Mouse (Mus musculus): Measurements from ENCODE around the gene Npr2.

The Npr2 gene

GRCm38 (mm10) chr4:43672070-43672469 lies 40.3 kb downstream of the Npr2 start:
- DNase-seq: peak; percentile 92 to 95

- no peak for DNase-seq
Observed at GRCm38 (mm10) chr4:43673703-43674102, 42.0 kb downstream of the Npr2 start.

DNA sequence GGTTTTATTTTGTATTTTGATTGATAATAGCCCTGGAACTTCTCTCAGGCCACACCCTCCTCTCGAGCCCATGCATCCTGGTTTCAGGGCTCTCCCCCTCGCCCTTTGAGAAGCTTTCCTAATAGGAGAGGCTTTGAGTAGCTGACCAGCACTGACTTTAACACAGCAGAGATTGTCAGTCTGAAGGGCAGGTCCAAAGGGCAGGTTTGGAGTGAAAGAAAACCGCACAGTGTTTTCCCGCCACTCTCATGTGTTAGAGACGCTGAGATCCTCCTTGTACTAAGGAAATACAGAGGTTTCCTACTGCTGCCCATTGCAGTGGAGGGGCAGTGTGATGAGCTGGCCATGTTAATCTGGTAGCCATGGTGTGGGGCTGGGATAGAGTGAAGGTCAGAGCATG lies 43.2 kb downstream of the Npr2 start:
- no peak for DNase-seq

GRCm38 (mm10) chr4:43675608-43676007 lies 43.9 kb downstream of the Npr2 start:
- DNase-seq: no peak

- DNase-seq: peak in 1 of 2 experiments; percentile 27
Observed at GRCm38 (mm10) chr4:43678541-43678940, 46.8 kb downstream of the Npr2 start.

- peak in 1 of 2 experiments; percentile 20 for DNase-seq
Observed at GRCm38 (mm10) chr4:43679416-43680043, 47.8 kb downstream of the Npr2 start.

DNA sequence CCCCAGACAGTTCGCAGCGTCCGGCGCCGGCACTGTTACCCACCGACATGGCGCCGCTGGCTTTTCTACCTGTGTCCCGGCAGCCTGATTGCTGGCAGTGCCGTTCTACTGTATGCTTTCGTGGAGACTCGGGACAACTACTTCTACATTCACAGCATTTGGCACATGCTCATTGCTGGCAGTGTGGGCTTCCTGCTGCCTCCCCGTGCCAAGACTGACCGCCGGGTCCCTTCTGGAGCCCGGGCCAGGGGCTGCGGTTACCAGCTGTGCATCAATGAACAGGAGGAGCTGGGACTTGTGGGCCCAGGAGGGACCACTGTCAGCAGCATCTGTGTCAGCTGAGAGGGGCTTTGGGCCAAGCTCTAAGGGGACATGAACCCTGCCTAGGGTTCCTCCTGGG lies 58.3 kb downstream of the Npr2 start:
- no peak for DNase-seq

DNA sequence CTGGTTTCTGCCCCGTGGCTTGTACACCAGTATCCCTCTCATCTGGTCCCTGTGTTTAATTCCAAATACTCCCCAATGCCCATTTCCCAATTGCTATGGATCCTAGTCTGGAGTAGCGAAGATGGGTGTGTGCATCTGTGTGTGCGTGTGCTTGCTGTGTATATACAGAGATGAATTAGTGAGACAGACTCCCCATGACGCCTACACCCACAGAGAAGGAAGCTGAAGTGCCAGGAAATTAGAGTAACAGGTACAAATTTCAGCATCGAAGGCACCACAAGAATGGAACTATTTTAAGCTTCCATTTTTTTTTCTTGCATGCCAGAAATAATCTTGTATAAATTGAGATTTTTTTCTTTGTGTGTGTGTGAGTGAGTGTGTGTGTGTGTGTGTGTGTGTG lies 59.3 kb downstream of the Npr2 start:
- DNase-seq: no peak

- DNase-seq: peak; percentile 27 to 49
Observed at GRCm38 (mm10) chr4:43693806-43694241, 62.1 kb downstream of the Npr2 start.

- DNase-seq: no peak
Observed at GRCm38 (mm10) chr4:43694439-43695248, 62.9 kb downstream of the Npr2 start.

DNA sequence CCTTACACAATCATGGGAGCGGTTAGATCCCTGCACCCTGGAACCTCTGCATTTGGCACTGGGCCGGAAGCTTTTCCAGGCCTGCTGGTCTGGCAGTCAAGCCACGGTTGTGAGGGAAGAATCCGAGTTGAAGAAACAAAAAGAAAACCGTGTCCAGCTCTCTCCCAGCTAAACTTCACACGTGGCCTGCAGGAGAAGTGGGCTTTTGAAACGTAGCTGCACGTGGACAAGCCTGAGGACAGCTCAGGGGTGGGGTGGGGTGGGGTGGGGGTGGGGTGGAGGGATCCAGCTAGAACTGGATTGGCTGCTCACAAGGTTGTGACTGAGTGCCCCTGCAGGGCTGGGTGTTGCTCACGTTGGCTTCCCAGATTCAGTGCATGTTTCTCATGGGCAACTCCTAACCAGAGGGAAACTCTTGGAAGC lies 63.5 kb downstream of the Npr2 start:
- peak in 1 of 2 experiments; percentile 25 for DNase-seq

DNA sequence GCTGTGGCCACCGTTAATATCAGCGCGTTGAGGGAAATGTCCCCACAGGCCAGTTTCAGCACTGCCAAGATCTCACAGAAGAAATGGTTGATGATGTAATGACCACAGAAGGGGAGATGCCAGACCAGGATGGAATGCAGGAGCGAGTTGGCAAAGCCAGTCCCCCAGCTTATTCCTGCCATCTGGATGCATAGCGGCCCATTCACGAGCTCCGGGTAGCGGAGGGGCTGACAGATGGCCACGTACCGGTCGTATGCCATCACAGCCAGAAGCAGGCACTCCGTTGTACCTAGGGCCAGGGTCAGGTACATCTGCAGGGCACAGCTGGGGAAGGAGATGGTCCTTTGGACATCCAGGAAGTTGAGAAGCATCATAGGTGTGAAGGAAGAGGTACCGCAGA lies 64.8 kb downstream of the Npr2 start:
- DNase-seq: peak; percentile 66 to 78

GRCm38 (mm10) chr4:43700707-43701106 lies 69.0 kb downstream of the Npr2 start, which contains the start of gene Olfr70:
TSS of gene Olfr70 (minus strand) at chr4:43700807.
- no peak for DNase-seq
